Mouse (Mus musculus) Patski (cell line): ENCODE measurements around the gene Plcb3. TPM values are rescaled to one million over a fixed set of nuclear protein-coding genes. Genes with fewer than 3 reads are reported as not detected.

Experiments used
- ATAC-seq: fragments of 100-300 bp; one replicate; pipeline ENCODE4 v1.8.0; 2021
- CTCF ChIA-PET: fragments of 350-600 bp; sonication (Branson Sonifier 250); formaldehyde crosslinking; loops from one replicate; lab custom pipeline; 2022; ENCODE audit warnings: inconsistent platforms; lab: Charles Lee
- POLR2A ChIA-PET: fragments of 350-600 bp; sonication (Branson Sonifier 250); formaldehyde crosslinking; loops from one replicate; lab custom pipeline; 2022; ENCODE audit warnings: antibody characterized with exemption, inconsistent platforms; lab: Charles Lee
- DNase-seq: peaks from one replicate; pipeline ENCODE4 v3.0.0-alpha.2; 2011; ENCODE audit warnings: low read depth, low spot score
- H3K27me3 ChIP-seq: fragments of 371-371 bp; one replicate; pipeline ENCODE4 v1.5.1; 2021
- CTCF ChIP-seq: fragments of 100-300 bp; IDR thresholded peaks from one replicate; pipeline ENCODE4 v1.5.1; 2021
- in situ Hi-C: fragments of 300-500 bp; cut with MboI; formaldehyde crosslinking; loops from 3 replicates; pipeline ENCODE4 v1.11.1; 2018; ENCODE audit warnings: low pct_unique_long_range_greater_than_20kb, mixed read lengths
- polyA plus RNA-seq: library from polyadenylated mRNA; unstranded; gene quantifications from one replicate; pipeline ENCODE4 v1.2.3, GENCODE M21; 2021

The Plcb3 gene
- polyA plus RNA-seq, 1 experiment from 2014 or later: 59.6 TPM

DNA sequence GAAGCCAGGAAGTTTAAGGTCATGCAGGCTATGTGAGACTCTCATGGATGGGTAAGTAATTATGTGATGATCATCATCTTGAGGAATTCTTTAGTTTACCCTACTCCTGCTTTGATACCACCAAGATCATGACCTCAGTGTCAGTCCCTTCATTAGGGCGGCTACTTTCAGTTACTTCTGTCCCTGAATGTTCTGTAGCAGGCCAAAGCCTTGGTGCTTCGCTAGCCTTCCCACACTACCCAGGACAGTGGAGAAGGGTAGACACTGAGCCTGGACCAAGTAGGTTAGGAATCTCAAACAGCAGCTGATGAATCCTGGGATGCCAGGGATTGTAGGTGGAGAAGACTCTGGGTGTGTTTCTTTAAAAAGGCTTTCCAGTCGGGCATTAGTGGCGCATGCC is 5.2 kb upstream of the Plcb3 start:
- no peak for ATAC-seq

DNA sequence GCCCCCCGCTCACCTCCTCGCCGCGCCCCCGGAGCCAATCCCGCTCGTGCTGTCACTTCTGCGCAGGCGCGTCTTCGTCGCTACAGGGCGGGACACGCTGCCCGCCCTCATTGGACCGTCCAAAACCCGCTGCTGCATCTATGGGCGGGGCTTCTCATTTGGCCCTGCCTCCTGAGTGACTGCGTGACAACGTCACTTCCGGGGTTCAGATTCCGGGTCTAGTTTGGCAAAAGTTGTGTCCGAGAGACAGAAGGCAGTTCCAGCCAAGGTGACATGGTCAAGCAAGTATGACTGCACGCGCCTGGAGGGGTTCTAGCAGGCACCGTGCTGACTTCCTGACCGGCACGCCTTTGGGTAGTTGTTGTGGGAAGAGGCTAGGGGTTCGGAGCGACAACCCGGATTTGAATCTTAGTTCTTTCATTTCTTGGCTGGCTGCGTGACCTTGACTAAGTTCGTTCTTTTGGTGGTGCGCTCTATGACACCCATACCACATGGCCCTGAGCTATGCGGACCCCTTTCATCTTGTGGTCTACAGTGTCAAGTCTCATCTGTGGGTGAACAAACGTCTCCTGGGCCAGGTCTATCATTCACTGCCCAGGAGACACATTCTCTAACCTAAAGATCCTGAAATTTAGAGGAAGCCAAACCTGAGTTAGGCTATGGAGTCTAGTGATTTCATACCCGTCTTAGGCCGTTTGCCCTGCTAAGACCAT is 4.3 kb upstream of the Plcb3 start, which contains the start of gene Fkbp2:
Gene Fkbp2, minus strand, starts transcription at position 121 of the 713 bp plus-strand sequence.
- no peaks in the 10 kb centered on the region for H3K27me3 ChIP-seq
- CTCF ChIA-PET: interaction anchor here (0.8 to 5.5 kb wide), 15 partner anchors 8 to 74 kb away, joined by 3 to 36 read pairs (median 5); partner anchors contain the start of genes Catsperz, Dnajc4, Esrra and Nudt22
- POLR2A ChIA-PET: interaction anchor here (1.0 to 2.0 kb wide), 5 partner anchors 11 to 38 kb away, joined by 3 to 8 read pairs (median 3); partner anchors contain the start of genes Gpr137, Nudt22 and Trpt1
- in situ Hi-C loops: no loop called here
- DNase-seq: peak; percentile 94
- TF ChIP-seq CTCF: no peak
- ATAC-seq: peak; percentile 58

More for the DNA sequence above, 5.2 kb upstream of the Plcb3 start:
- no peaks in the 10 kb centered on the region for H3K27me3 ChIP-seq
- ChIA-PET POLR2A (interaction anchor here (1.0 to 2.0 kb wide), 4 partner anchors 10 to 29 kb away, joined by 3 to 8 read pairs (median 4); partner anchors contain the start of genes Nudt22 and Trpt1), CTCF (interaction anchor here (1.1 to 1.7 kb wide), 2 partner anchors 9 to 39 kb away, joined by 3 to 4 read pairs; no protein-coding TSS in a partner anchor)
- in situ Hi-C loops: no loop called here
- TF ChIP-seq CTCF: no peak
- DNase-seq: no peak

DNA sequence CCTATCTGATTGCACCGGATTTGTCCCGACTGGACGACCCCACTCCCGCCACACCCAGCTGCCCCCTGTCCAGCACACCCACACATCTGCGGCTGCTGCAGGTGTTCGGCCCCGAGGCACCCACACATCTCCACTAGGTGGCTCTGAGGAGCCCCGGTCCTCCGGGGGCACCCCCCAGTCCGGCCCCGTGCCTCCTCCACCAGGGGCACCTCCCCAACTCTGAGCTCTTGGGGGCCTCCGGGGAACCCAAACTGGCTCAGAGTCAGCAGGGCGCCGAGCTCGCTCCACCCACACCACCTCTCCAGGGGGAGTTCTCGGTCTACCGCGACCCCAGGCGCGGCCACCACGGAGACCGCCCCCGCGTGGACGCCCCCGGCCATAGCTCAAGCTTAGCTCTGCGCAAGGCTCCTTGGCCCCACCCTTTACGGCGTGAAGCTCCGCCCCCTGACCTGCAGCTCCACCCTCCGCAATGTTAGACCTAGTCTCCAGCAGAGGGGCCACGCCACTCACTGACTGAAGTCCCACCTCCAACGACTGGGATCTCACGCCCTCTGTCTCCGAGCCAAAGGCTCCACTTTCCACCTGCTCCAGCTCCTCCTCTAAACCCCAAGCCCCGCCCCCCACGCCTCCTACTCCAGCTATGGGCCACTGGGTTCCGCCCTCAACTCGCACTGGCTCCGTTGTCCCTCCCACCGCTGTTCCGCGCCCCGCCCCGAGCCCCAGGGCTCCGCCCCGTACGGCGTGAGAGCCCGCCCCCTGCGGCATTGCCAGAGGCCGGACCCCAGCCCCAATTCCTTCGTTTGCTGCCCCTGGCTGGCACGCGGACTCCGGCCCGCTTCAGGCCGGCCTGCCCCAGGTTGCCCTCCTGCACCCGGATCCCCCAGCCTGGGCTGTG is 3.5 kb upstream of the Plcb3 start:
- ChIA-PET CTCF (interaction anchor here (0.7 to 5.5 kb wide), 23 partner anchors 8 to 155 kb away, joined by 3 to 36 read pairs (median 5); partner anchors contain the start of genes Catsperz, Dnajc4, Esrra and Nudt22), POLR2A (interaction anchor here (1.2 to 7.0 kb wide), 4 partner anchors 16 to 57 kb away, joined by 3 to 44 read pairs (median 5); partner anchors contain the start of genes Gpr137, Nudt22 and Trpt1)
- DNase-seq (peak; percentile 97), ATAC-seq (peak; percentile 82)
- no peak for TF ChIP-seq CTCF
- H3K27me3 ChIP-seq: no peaks in the 10 kb centered on the region
- in situ Hi-C loops: loop anchor here (5.0 kb wide), 1 partner anchor 57 kb away; the partner anchor contains the start of gene Esrra

DNA sequence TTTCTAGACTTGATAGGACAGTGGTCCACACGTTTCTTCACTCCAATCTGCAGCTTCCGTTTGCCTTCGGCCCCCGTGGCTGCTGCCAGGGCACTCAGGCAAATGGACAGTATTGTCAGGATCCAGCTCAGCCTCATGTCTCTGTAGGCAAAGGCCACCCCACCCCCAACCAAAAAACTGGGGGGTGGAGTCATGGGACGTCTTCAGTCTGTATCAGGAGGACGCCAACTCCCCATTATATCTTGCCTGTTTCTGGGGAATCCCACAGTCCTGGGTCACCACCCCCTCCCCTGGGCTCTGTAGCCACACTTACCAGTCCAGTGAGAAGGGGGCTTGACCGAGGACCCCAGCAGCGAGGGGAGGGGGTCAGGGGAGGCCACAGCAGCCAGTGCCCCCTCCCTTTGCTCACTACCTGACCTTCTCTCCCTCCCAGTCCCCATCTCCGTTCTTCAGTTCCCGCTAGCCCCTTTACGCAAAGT is 2.8 kb upstream of the Plcb3 start:
- ChIA-PET CTCF (interaction anchor here (0.8 to 5.5 kb wide), 20 partner anchors 7 to 155 kb away, joined by 3 to 36 read pairs (median 4); partner anchors contain the start of genes Catsperz, Dnajc4, Esrra and Nudt22), POLR2A (interaction anchor here (1.3 to 7.0 kb wide), 3 partner anchors 17 to 56 kb away, joined by 4 to 44 read pairs (median 6); partner anchors contain the start of genes Nudt22 and Trpt1)
- H3K27me3 ChIP-seq: no peaks in the 10 kb centered on the region
- no peak for DNase-seq
- in situ Hi-C loops: loop anchor here (5.0 kb wide), 1 partner anchor 57 kb away; the partner anchor contains the start of gene Esrra
- no peak for TF ChIP-seq CTCF
- no peak for ATAC-seq

DNA sequence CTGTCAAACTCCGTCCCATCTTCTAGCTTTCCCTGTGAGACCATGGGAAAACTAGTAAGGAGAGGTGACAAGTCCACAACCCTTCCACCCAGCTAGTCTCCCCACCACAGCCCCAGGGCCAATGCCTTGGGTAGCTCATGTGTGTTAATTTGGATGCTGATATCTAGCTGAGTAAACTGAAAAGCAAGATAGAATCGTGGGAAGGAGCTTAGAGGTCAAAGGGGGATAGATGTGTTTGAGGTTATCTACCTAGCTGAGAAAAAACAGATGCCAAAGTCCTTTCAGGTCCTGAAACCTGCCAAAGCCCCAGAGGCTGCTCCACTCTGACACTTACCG is 2.3 kb upstream of the Plcb3 start:
- no peak for ATAC-seq
- CTCF ChIA-PET: interaction anchor here (1.0 to 5.5 kb wide), 7 partner anchors 8 to 55 kb away, joined by 3 to 36 read pairs (median 9); partner anchors contain the start of genes Catsperz, Dnajc4, Esrra and Nudt22
- no peaks in the 10 kb centered on the region for H3K27me3 ChIP-seq
- no peak for TF ChIP-seq CTCF
- POLR2A ChIA-PET: interaction anchor here (0.7 to 7.0 kb wide), 6 partner anchors 17 to 105 kb away, joined by 3 to 44 read pairs (median 4); partner anchors contain the start of genes Bad, Gpr137, Nudt22 and Trpt1
- DNase-seq: no peak
- in situ Hi-C loops: loop anchor here (5.0 kb wide), 1 partner anchor 56 kb away; the partner anchor contains the start of gene Esrra

DNA sequence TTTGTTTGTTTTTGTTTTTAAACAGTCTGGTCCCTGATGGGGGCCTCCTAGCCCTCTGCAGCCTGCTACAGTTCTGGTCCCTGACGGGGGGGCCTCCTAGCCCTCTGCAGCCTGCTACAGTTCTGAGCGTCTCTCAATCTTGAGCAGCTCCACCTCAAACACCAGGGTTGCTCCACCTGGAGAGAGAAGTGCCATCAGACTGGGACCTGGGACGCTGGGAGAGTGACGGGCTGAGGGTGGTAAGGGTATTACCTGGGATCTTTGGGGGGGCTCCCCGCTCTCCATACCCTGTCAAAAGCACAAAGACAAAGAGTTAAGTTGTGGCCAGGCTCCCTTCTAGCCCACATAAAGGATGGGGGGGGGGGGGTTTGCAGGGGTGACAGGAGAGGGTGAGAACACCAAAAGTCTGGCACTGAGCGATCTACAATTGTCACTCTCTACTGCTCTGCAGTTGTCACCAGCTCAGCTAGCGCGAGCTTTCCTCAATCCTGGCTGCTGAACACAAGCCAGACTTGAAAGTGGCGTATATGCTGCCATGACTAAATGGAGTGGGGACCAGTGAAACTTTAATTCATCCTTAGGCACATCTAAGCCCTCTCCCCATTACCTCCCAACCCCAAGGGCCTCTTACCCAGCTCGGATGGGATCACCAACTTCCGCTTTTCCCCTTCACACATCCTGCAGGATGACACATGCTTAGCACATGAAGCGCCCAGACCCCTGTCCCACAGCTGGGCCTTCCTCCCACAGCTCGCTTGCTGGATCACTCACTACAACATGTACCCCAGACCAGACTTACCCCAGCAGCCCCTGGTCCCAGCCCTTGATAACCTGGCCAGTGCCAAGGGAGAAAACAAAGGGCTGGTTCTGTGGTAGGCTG is 1.7 kb upstream of the Plcb3 start:
- ChIA-PET CTCF (interaction anchor here (1.0 to 5.5 kb wide), 7 partner anchors 8 to 55 kb away, joined by 3 to 36 read pairs (median 9); partner anchors contain the start of genes Catsperz, Dnajc4, Esrra and Nudt22), POLR2A (interaction anchor here (0.7 to 7.0 kb wide), 6 partner anchors 17 to 105 kb away, joined by 3 to 44 read pairs (median 4); partner anchors contain the start of genes Bad, Gpr137, Nudt22 and Trpt1)
- H3K27me3 ChIP-seq: no peaks in the 10 kb centered on the region
- in situ Hi-C loops: loop anchor here (5.0 kb wide), 1 partner anchor 56 kb away; the partner anchor contains the start of gene Esrra
- no peak for DNase-seq
- TF ChIP-seq CTCF: no peak
- no peak for ATAC-seq

DNA sequence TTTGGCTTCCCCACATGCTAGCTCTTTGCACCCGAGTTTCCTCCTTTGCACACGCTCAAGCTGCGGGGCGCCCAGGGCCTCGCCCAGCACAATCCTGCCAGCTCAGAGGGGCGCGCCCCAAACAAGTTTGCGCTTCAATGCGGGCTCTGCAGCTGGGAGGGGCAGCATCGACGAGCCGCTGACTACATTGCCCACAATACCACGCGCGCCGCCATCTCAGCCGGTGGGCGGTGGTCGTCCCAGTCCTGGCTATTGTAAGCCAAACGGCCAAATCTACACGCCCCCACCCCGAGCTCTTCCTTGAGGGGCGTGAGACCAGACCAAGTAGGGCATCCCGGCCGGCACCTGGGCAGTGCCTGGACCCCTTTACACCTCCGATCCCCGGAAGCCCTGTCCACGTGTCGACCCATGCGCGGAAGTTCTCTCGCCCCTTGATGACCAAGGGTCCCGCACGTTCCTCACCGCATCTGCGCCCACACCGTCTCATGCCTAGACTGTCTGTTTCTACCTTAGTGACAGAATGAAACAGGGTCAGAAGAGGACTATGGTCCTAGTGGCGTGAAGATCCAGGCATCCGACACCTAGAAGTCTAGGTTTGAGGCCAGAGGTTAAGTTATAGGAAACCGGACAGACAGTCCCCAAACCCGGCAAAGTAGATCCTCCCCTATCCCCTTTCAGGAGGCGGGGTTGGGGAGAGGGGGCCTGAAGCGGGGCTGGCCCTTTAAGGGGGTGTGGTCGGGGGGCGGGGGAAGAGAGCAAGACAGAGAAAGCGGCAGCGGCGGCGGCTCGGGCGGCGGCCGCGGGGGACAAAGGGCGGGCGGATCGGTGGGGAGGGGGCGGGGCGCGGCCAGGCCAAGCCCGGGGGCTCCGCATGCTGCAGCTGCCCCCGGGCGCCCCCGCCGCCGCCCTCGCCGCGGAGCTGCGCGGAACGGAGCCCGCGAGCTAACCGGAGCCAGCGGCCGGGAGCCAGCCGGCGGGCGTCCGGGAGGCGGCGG is 1.8 kb downstream of the Plcb3 start, which contains the start of gene Ppp1r14b:
Gene Ppp1r14b, plus strand, starts transcription at position 758 of the 995 bp plus-strand sequence.
- no peak for TF ChIP-seq CTCF
- CTCF ChIA-PET: interaction anchor here (0.8 to 5.5 kb wide), 5 partner anchors 10 to 51 kb away, joined by 3 to 36 read pairs (median 3); partner anchors contain the start of genes Catsperz and Esrra
- in situ Hi-C loops: loop anchor here (5.0 kb wide), 1 partner anchor 52 kb away; the partner anchor contains the start of gene Esrra
- POLR2A ChIA-PET: interaction anchor here (0.6 to 7.0 kb wide), 11 partner anchors 14 to 1412 kb away, joined by 3 to 44 read pairs (median 4); partner anchors contain the start of genes Bad, Gpr137, Nudt22 and Prdx5
- ATAC-seq (peak; percentile 29), DNase-seq (no peak)
- no peaks in the 10 kb centered on the region for H3K27me3 ChIP-seq
